Mouse (Mus musculus) intestine, embryonic 14.5 days (tissue): Measurements from ENCODE around the gene Bst1. TPM values are rescaled to one million over a fixed set of nuclear protein-coding genes. Genes with fewer than 3 reads are reported as not detected.

Source experiments
- ATAC-seq: fragments of 200-750 bp; cut with Nextera tagmentation; replicated peaks from 2 replicates; pipeline ENCODE4 v1.8.0; 2017; ENCODE audit warnings: low read depth, moderate number of reproducible peaks, moderate TSS enrichment, moderate library complexity; ENCODE audit not compliant: low FRiP score, low TSS enrichment
- DNase-seq: peaks from one replicate; pipeline ENCODE4 v3.0.0-alpha.2; 2018; ENCODE audit warnings: low spot score
- H3K27ac ChIP-seq: fragments of 300-500 bp; sonication (generic); 2 replicates; pipeline ENCODE4 v1.5.1; 2014; ENCODE audit warnings: low read depth, mild to moderate bottlenecking, control low read depth
- H3K27me3 ChIP-seq: fragments of 300-500 bp; sonication (generic); replicated peaks from 2 replicates; pipeline ENCODE4 v1.6.1; 2014; ENCODE audit warnings: low read length, control low read depth; ENCODE audit not compliant: control insufficient read depth, insufficient read depth
- H3K36me3 ChIP-seq: fragments of 300-500 bp; sonication (generic); 2 replicates; pipeline ENCODE4 v1.6.1; 2014; ENCODE audit warnings: low read length, control low read depth; ENCODE audit not compliant: control insufficient read depth, insufficient read depth
- H3K4me1 ChIP-seq: fragments of 300-500 bp; sonication (generic); replicated peaks from 2 replicates; pipeline ENCODE4 v1.6.1; 2014; ENCODE audit warnings: low read length, control low read depth, mixed read lengths; ENCODE audit not compliant: control insufficient read depth, insufficient read depth
- H3K4me2 ChIP-seq: fragments of 300-500 bp; sonication (generic); 2 replicates; pipeline ENCODE4 v1.6.1; 2014; ENCODE audit warnings: low read length
- H3K4me3 ChIP-seq: fragments of 300-500 bp; sonication (generic); 2 replicates; pipeline ENCODE4 v1.5.1; 2014; ENCODE audit warnings: low read depth, low read length, control low read depth, mixed read lengths
- H3K9ac ChIP-seq: fragments of 300-500 bp; sonication (generic); 2 replicates; pipeline ENCODE4 v1.6.1; 2014; ENCODE audit warnings: mild to moderate bottlenecking, low read length
- H3K9me3 ChIP-seq: fragments of 300-500 bp; sonication (generic); 2 replicates; pipeline ENCODE4 v1.6.1; 2016; ENCODE audit warnings: low read length, control low read depth; ENCODE audit not compliant: control insufficient read depth
- WGBS: fragments of 180-500 bp; shearing (Covaris S2); extraction: QIAGEN DNeasy Blood & Tissue Kit; methylation state at CpG from one replicate; pipeline ENCODE4 v1.1.7; 2014; 5-methylcytosine and 5-hydroxymethylcytosine counted together
- polyA plus RNA-seq: library from polyadenylated mRNA; unstranded; fragments of >200 nt; fragmentation: Nextera tagmentation; extraction: Ambion mirVana; gene quantifications from 2 replicates; pipeline ENCODE4 v1.2.1, GENCODE M21; 2014

The Bst1 gene
- polyA plus RNA-seq, 1 experiment from 2014 or later = 0.38 TPM

DNA sequence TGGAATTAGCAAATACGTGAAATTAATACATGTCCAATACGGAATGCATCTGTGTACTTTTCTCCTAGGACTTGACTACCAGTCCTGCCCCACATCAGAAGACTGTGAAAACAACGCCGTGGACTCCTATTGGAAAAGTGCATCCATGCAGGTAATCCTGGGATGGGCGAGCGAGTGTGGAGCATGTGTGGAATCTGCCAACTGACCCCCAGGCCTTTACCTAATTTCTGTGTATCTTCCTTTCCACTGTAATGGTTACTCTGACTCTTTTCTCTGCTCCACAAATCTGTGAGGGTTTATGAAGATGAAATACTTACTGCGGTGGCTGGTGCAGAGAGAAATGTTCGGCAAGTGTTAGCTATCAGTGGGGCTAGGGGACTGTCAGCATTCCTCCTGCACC lies 3.5 kb downstream of the Bst1 start:
- H3K4me1 ChIP-seq = no peaks in the 10 kb centered on the region
- no peak overlapping the region for H3K9ac ChIP-seq
- H3K9me3 ChIP-seq = no peaks in the 10 kb centered on the region
- no peak for ATAC-seq
- DNase-seq = no peak
- H3K4me3 ChIP-seq = no peak overlapping the region
- WGBS = 95% methylated on average over 8 of the region's 8 CpGs
- no peaks in the 10 kb centered on the region for H3K36me3 ChIP-seq
- H3K27me3 ChIP-seq = no peaks in the 10 kb centered on the region
- no peak overlapping the region for H3K4me2 ChIP-seq
- no peak overlapping the region for H3K27ac ChIP-seq

DNA sequence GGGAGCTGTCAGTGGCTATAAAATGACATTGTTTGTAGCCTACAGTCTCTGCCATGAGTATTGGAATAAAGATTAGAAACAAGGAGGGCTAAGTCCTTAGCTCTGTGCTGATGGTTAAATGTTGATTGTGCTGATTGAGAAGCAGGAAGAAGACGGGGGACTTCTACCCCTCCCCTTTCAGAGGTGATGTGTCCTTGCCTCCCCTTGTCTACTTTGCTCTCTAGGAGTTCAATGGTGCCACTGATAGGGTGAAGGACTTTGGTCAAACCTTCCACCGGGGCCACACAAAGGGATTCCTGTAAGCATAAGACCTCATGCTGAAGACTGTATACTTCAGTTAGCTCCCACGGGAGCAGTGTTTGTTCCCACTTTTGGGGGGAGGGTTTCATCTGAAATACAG lies 4.1 kb downstream of the Bst1 start:
- no peak for ATAC-seq
- H3K9me3 ChIP-seq = no peaks in the 10 kb centered on the region
- WGBS = 74% methylated on average over 3 of the region's 3 CpGs

DNA sequence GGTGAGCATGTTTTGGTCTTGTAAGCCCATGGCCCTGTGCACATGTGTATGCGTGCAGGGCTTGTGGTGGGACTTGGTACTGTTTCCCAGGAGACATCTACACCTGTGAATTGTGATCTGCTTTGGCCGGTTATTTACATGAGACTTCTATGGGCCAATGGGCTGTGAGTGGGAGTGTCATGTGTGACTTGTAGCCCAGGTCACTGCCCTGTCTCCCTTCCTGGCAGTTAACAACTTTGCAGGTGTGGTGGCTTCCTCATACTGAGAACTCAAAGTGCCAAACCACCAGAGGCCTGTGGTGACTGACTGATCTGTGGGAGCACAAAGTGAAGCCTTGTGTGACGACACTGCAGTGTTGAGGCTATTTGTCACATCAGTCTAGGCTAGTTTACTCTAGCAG lies 5.9 kb downstream of the Bst1 start:
- peaks cover 3% of the 10 kb centered on the region; the same call in 1 of the 2 replicates for H3K4me1 ChIP-seq
- ATAC-seq = no peak
- no peak overlapping the region for H3K9ac ChIP-seq
- H3K27me3 ChIP-seq = no peaks in the 10 kb centered on the region
- no peak for DNase-seq
- no peaks in the 10 kb centered on the region for H3K36me3 ChIP-seq
- 78% methylated on average over 3 of the region's 3 CpGs for WGBS
- no peak overlapping the region for H3K27ac ChIP-seq
- H3K4me2 ChIP-seq = no peak overlapping the region
- H3K4me3 ChIP-seq = no peak overlapping the region
- H3K9me3 ChIP-seq = no peaks in the 10 kb centered on the region

More for the DNA sequence above, 4.1 kb downstream of the Bst1 start:
- H3K27me3 ChIP-seq = no peaks in the 10 kb centered on the region
- H3K4me3 ChIP-seq = no peak overlapping the region
- H3K4me2 ChIP-seq = no peak overlapping the region
- peaks cover 3% of the 10 kb centered on the region; the same call in 1 of the 2 replicates for H3K4me1 ChIP-seq
- H3K36me3 ChIP-seq = no peaks in the 10 kb centered on the region
- no peak for DNase-seq
- no peak overlapping the region for H3K9ac ChIP-seq
- H3K27ac ChIP-seq = no peak overlapping the region

DNA sequence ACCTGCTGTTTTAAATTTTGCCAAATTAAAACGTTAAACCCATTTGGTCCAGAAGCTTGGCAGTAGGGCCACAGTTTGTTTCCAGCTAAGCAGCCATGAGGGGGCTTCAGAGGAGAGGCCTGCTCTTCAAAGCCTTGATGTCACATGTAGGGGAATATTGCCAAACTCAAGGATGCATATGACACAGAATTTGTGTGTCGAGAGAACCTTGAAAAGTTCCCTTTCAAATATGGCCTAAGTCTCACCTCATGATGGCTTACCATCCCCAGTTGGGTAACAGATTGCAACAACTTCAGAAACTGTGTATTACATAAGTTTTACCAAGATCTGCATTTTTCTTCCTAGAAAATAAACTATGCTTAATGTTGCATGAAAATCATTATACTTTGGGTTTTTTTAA lies 8.2 kb downstream of the Bst1 start:
- Histone ChIP-seq H3K4me1 (peaks cover 3% of the 10 kb centered on the region; the same call in 1 of the 2 replicates), H3K9me3 (no peaks in the 10 kb centered on the region), H3K9ac (no peak overlapping the region), H3K27ac (no peak overlapping the region), H3K27me3 (no peaks in the 10 kb centered on the region), H3K4me3 (no peak overlapping the region), H3K36me3 (no peaks in the 10 kb centered on the region), H3K4me2 (no peak overlapping the region)
- DNase-seq (no peak), ATAC-seq (no peak)
- 92% methylated on average over 2 of the region's 2 CpGs for WGBS

DNA sequence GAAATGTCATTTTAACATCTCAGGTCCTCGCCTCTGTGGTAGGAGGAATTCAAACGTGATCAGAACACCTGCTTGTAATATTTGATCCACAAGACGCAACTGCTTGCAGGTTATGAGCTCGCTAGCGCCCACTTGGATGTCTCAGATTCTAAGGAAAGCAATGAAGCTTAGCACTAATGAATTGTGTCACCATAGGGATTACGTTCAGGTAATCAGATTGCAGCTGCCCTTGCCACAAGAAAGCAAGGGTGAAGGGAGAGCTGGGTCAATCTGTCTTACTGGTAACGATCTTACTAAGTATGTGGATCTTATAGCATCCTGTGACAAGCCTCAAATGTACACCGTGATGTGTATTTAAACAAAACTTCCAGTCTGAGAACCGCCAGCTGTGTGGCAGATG lies 8.7 kb downstream of the Bst1 start:
- Histone ChIP-seq H3K4me2 (no peak overlapping the region), H3K4me3 (no peak overlapping the region), H3K27ac (no peak overlapping the region), H3K36me3 (no peaks in the 10 kb centered on the region), H3K27me3 (no peaks in the 10 kb centered on the region), H3K4me1 (peaks cover 3% of the 10 kb centered on the region; the same call in 1 of the 2 replicates), H3K9ac (no peak overlapping the region), H3K9me3 (no peaks in the 10 kb centered on the region)
- 63% methylated on average over 9 of the region's 9 CpGs for WGBS
- no peak for DNase-seq
- ATAC-seq = no peak

DNA sequence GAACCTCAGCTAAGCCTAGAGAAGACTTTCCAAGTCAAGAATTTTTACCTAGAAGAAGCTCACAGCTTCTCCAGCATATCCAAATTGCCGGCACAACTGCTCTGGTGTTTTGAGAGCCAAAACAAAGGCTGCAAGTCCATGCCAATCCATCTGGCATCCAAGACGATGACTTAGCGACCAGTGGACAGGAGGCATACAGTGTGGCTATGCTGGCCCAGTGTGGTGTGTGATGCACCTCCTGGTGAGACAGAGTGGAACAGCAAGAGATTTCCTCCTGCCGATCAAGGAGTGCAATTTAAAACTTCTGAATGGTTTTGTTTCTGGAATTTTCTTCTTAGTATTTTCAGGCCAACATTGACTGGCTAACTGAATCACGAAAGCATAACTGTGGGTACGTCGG lies 17.9 kb downstream of the Bst1 start:
- DNase-seq (no peak), ATAC-seq (no peak)
- H3K9me3 ChIP-seq = no peaks in the 10 kb centered on the region
- H3K4me2 ChIP-seq = no peak overlapping the region
- H3K27ac ChIP-seq = no peak overlapping the region
- no peak overlapping the region for H3K9ac ChIP-seq
- peaks cover 3% of the 10 kb centered on the region; the same call in 1 of the 2 replicates for H3K4me1 ChIP-seq
- H3K36me3 ChIP-seq = no peaks in the 10 kb centered on the region
- no peaks in the 10 kb centered on the region for H3K27me3 ChIP-seq
- H3K4me3 ChIP-seq = no peak overlapping the region
- 94% methylated on average over 7 of the region's 7 CpGs for WGBS

DNA sequence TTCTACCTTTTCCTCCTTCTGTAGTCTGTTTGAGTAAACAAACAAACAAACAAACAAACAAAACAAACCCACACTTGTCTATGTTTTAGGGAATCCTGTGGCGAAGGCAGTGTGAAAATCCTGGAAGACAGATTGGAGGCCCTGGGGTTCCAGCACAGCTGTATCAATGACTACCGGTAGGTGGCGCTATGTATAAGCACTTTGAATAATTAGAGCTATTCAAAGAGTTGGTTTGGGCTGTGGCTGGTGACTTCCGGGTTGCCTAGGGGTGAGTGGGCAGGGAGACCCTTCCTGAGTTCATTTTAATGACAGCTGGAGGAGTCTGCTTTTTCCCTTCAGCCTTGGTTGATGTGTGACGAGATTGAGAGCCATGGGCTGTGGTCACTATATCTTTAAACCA lies 18.7 kb downstream of the Bst1 start:
- Histone ChIP-seq H3K9ac (no peak overlapping the region), H3K4me3 (no peak overlapping the region), H3K4me2 (no peak overlapping the region), H3K36me3 (no peaks in the 10 kb centered on the region), H3K27ac (no peak overlapping the region), H3K4me1 (peaks cover 3% of the 10 kb centered on the region; the same call in 1 of the 2 replicates), H3K27me3 (no peaks in the 10 kb centered on the region), H3K9me3 (no peaks in the 10 kb centered on the region)
- no peak for DNase-seq
- ATAC-seq = no peak
- WGBS = 51% methylated on average over 5 of the region's 5 CpGs

DNA sequence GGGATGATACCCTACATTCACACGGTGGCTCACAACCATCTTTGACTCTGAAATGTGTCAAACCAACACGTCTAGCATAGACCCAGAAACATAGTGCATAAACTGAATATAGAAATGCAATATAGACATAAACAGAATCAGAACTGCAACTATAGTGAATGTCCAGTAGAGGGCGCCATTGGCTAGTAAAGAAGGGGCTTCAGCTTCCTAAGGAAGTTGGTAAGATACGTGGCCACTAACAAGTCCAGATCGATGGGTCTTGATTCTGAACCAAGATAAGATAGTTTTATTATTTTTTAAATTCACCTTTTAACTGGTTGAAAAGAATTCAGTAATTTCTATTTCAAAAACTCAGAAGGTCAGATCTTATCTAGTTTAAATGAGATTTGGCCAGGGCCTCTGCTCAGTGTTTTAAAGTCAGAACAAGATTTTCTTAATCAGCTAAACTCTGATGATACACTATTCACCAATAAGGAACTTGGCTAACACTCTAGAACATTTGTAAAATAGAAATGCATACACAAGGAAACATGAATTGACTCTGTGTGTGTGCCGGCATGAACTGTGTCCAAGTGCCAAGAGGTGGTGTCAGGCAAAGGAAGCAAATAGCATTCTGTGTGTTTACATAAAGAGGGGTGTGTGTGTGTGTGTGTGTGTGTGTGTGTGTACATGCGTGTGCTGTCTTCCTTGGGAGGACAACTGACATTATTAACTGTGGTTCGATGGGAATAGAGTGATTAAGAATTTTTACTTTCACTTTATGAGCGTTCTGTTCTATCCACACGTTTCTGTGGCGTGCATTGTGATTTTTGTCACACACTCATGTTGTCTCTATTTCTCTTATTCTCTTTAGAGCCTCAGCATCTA lies 22.7 kb downstream of the Bst1 start:
- H3K9ac ChIP-seq = no peak overlapping the region
- DNase-seq = no peak
- peaks cover 6% of the 10 kb centered on the region; the same call in 1 of the 2 replicates for H3K4me1 ChIP-seq
- H3K27ac ChIP-seq = no peak overlapping the region
- no peaks in the 10 kb centered on the region for H3K36me3 ChIP-seq
- H3K4me2 ChIP-seq = peak overlapping the region; percentile 20
- no peaks in the 10 kb centered on the region for H3K27me3 ChIP-seq
- H3K9me3 ChIP-seq = peaks cover 5% of the 10 kb centered on the region
- H3K4me3 ChIP-seq = no peak overlapping the region
- peak; percentile 51; the same call in 1 of the 2 replicates for ATAC-seq
- WGBS = 39% methylated on average over 11 of the region's 11 CpGs

DNA sequence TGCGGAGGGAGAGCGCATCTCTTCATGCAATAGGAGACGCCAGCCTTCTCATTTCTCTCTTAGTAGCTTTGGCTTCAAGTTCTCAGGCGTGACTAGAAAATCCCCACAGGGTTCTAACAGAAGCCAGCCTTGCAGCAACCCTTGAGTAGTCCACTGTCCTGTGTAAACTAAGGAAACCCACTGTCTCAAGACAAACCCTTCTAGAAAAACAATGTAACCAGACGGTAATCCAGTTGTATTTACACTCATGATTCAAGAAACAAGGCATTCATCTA lies 23.3 kb downstream of the Bst1 start:
- Histone ChIP-seq H3K9me3 (peaks cover 5% of the 10 kb centered on the region), H3K36me3 (no peaks in the 10 kb centered on the region), H3K9ac (no peak overlapping the region), H3K27ac (no peak overlapping the region), H3K27me3 (no peaks in the 10 kb centered on the region), H3K4me1 (peaks cover 6% of the 10 kb centered on the region; the same call in 1 of the 2 replicates), H3K4me2 (peak overlapping the region; percentile 20; the same call in 1 of the 2 replicates), H3K4me3 (no peak overlapping the region)
- DNase-seq (no peak), ATAC-seq (no peak)
- 84% methylated on average over 5 of the region's 5 CpGs for WGBS
